Mouse (Mus musculus): ENCODE results near the gene Ezh1. TPM values are rescaled to one million over a fixed set of nuclear protein-coding genes. Genes with fewer than 3 reads are reported as not detected.
"Not testable (repeated sequence)": the region's sequence is repeated elsewhere in the genome, so short reads cannot be mapped to it uniquely, and the experiment has no call there.

The Ezh1 gene
- polyA plus RNA-seq, 1 experiment from 2014 or later: 9.8 TPM

DNA sequence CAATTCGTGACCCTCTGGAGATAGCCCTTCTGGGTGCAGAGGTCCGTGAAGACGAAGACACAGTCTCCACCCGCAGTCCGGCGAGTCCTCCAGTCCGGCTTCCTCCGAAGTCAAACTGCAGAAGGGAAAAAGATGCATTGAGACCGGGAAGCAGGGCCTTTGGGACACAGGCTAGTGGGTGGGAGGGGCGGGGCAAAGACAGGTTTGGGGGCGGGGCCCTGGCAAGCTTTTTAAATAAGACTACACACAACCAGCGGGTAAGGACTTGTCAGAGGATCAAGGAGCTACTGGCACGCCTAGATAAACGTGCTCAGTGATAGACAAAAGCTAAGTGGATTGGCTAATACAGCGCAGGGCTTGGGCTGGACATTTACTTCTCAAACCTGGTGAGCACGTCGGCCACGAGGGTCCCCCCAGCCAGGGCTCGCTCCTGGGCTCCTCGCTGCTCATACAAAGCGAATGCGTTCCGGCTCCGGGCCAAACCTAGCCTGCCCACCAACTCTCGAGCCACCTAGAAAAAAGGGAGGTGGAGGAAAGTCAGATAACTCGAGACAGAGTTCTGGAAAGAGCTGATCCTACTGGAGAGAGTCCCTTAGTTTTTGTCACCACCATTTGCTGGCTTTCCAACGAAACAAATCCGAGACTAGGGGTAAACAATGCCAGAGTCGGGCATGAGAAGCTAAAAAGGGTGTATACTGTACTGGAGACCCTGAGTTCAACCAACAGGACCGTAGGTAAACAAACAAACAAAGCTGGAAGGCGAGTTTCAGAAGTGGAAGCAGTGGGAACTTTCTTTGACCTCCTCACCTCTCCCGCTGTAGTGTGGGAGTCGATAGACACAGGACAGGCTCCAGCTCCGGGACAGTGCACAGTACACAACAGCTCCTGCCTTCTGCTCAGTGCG lies 61.3 kb downstream of the Ezh1 start:
- Histone ChIP-seq H3K4me3 (replicated peaks) (0 out of 2 replicates have a peak overlapping the region, but pooled peaks have one; percentile 3), H3K9me3 (replicated peaks) (no peaks in the 10 kb centered on the region), H3K4me2 (peak overlapping the region; percentile 43), H3K4me1 (replicated peaks) (peaks cover 39% of the 10 kb centered on the region), H3K27me3 (peaks cover 97% of the 10 kb centered on the region), H3K27ac (replicated peaks) (no peak overlapping the region), H3K36me3 (replicated peaks) (0 out of 2 replicates have a peak, but pooled peaks cover 4% of the 10 kb centered on the region), H3K9ac (no peak overlapping the region)
- 0 out of 2 replicates have a peak, but pooled peaks have one; percentile 22 for ATAC-seq (ENCODE audit: insufficient read depth)
- WGBS (ENCODE audit: insufficient replicate concordance): 14% methylated on average over 35 of the region's 35 CpGs

DNA sequence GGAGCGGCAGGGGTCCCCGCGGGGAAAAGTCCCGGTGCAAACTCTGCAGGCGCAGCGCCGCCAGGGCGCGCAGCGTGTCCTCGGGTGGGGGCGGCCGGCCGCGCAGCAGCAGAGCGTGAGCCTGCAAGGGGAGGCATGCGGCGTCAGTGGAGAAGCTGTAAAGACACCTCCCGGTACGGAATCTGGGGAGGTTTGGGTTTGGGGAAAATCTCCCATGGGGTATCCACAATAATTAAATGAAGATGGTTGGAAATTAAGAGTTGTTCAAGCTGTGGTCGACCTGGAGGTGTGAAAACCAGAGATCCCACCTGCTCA lies 62.0 kb downstream of the Ezh1 start:
- H3K4me1 ChIP-seq (replicated peaks): peaks cover 33% of the 10 kb centered on the region
- H3K4me2 ChIP-seq: peak overlapping the region; percentile 39
- H3K4me3 ChIP-seq (replicated peaks): peak overlapping the region; percentile 17; the same call in 1 of the 2 replicates
- H3K27ac ChIP-seq (replicated peaks): no peak overlapping the region
- WGBS (ENCODE audit: insufficient replicate concordance): 10% methylated on average over 21 of the region's 21 CpGs
- no peak for ATAC-seq (ENCODE audit: insufficient read depth)
- 0 out of 2 replicates have a peak, but pooled peaks cover 4% of the 10 kb centered on the region for H3K36me3 ChIP-seq (replicated peaks)
- H3K27me3 ChIP-seq: peaks cover 97% of the 10 kb centered on the region
- H3K9ac ChIP-seq: no peak overlapping the region
- H3K9me3 ChIP-seq (replicated peaks): no peaks in the 10 kb centered on the region

DNA sequence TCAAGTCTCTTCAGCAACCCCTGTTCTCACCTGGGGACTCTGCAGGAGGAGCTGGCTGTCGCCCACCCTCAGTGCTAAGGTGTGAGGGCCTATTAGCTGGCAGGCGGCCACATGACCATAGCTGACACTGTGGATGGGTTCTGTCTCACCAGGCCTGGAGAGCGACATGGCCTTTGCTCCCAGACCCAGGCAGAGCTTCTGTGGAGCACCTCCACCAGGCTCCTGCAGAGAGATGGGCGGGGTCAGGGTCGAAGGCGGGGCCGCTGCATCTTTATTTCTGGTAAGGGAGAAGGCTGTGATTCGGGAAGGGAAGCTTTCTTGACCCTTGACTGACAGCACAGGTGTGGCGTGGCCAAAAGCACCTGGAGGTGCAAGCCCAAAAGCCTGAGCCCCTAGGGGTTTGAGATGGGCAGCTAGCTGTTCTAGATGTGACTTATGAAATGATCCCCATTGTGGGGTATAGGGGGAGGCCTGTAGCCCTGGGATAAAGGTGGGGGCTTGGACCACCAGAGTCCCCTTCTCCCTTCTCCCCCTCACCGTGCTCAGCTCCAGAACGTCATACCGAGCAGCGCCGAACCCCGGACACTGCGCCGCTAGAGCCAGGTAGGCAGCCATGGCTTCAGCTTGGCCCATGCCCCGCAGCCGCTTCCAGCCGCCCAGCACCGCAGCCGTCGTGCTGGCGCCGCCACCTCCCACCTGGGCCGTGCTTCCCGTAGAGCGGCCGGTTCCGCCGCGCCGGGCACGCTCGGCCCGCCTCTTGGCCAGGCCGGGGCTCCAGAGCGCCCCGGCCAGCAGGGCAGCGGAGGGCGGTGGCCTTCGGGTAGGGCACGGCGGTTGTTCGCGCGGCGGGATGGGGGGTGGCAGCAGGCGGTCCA lies 62.5 kb downstream of the Ezh1 start:
- Histone ChIP-seq H3K36me3 (replicated peaks) (0 out of 2 replicates have a peak, but pooled peaks cover 4% of the 10 kb centered on the region), H3K4me3 (replicated peaks) (peak overlapping the region; percentile 17; the same call in 1 of the 2 replicates), H3K4me1 (replicated peaks) (peaks cover 27% of the 10 kb centered on the region), H3K27me3 (peaks cover 97% of the 10 kb centered on the region), H3K9ac (no peak overlapping the region), H3K9me3 (replicated peaks) (no peaks in the 10 kb centered on the region), H3K4me2 (peak overlapping the region; percentile 39), H3K27ac (replicated peaks) (no peak overlapping the region)
- ATAC-seq (ENCODE audit: insufficient read depth): 0 out of 2 replicates have a peak, but pooled peaks have one; percentile 6
- whole genome bisulfite sequencing (ENCODE audit: insufficient replicate concordance): 20% methylated on average over 49 of the region's 49 CpGs

DNA sequence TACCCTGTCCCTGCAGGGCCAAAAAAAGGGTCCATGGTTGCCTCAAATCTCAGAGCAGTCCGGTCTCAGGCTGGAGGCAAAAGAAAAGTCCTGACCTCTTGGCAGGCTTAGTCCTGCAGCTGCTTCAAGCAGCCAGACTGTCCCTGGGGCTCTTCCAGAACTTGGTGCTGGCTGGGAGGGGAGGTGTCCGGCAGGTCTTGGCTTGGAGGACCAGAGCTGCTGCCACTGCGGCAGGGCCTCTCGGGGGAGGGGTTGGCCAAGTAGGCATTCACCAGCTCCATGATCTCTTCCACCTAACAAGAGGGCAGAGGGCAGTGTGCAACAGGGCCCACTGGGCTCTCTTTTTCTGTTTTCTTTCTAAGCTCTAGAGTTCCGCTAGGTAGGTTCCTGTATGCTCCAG lies 63.5 kb downstream of the Ezh1 start:
- no peak for ATAC-seq (ENCODE audit: insufficient read depth)

DNA sequence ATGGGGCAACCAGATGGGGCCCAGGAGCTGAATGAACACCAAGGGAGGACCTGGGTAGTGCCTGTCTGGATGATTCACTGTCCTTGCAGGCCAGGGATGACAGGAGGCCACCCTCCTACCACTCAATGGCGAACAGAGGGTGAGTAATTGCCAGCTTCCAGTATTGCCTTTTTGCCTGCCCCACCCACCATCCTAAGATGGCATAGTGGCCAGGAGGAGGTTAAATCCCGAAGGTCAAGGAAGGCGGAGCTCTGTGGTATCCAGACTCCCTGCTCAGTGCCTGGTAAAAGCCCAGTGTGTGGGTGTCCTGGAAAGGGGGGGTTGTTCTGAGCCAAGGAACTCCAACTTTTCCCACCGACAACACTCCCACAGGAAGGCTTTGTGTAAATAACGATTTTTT lies 64.0 kb downstream of the Ezh1 start:
- ATAC-seq (ENCODE audit: insufficient read depth): no peak
- H3K4me1 ChIP-seq (replicated peaks): peaks cover 21% of the 10 kb centered on the region
- 45% methylated on average over 5 of the region's 5 CpGs for WGBS (ENCODE audit: insufficient replicate concordance)
- H3K27ac ChIP-seq (replicated peaks): no peak overlapping the region
- H3K4me2 ChIP-seq: no peak overlapping the region
- no peaks in the 10 kb centered on the region for H3K9me3 ChIP-seq (replicated peaks)
- no peak overlapping the region for H3K9ac ChIP-seq
- no peak overlapping the region for H3K4me3 ChIP-seq (replicated peaks)
- H3K36me3 ChIP-seq (replicated peaks): 0 out of 2 replicates have a peak, but pooled peaks cover 4% of the 10 kb centered on the region
- H3K27me3 ChIP-seq: peaks cover 97% of the 10 kb centered on the region

More for the DNA sequence above, 63.5 kb downstream of the Ezh1 start:
- Histone ChIP-seq H3K9ac (no peak overlapping the region), H3K4me2 (no peak overlapping the region), H3K36me3 (replicated peaks) (0 out of 2 replicates have a peak, but pooled peaks cover 4% of the 10 kb centered on the region), H3K27ac (replicated peaks) (no peak overlapping the region), H3K27me3 (peaks cover 97% of the 10 kb centered on the region), H3K9me3 (replicated peaks) (no peaks in the 10 kb centered on the region), H3K4me3 (replicated peaks) (no peak overlapping the region), H3K4me1 (replicated peaks) (peaks cover 21% of the 10 kb centered on the region)
- 59% methylated on average over 5 of the region's 5 CpGs for WGBS (ENCODE audit: insufficient replicate concordance)

DNA sequence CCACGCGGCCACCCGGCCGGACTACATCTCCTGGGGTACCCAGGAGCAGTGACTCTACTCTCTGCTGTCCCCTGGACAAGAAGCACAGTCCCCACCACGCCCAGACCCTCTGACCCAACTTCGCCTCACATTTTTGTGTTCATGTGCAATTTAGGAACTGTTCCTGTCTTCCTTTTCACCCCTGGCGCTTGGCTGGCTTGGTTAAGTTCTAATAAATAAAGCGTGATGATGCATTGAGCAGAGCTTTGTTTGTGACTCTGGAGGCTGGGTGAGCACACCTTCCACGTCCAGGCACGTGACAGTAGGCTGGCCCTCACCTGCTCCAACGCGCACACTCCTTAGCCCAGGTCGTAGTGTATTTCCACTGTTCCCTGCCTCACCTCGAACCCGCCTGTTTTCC lies 64.7 kb downstream of the Ezh1 start:
- WGBS (ENCODE audit: insufficient replicate concordance): 70% methylated on average over 15 of the region's 15 CpGs
- H3K36me3 ChIP-seq (replicated peaks): 0 out of 2 replicates have a peak, but pooled peaks cover 4% of the 10 kb centered on the region
- H3K4me2 ChIP-seq: no peak overlapping the region
- no peak overlapping the region for H3K27ac ChIP-seq (replicated peaks)
- peaks cover 96% of the 10 kb centered on the region for H3K27me3 ChIP-seq
- no peak overlapping the region for H3K9ac ChIP-seq
- ATAC-seq (ENCODE audit: insufficient read depth): no peak
- H3K9me3 ChIP-seq (replicated peaks): no peaks in the 10 kb centered on the region
- no peak overlapping the region for H3K4me3 ChIP-seq (replicated peaks)
- peaks cover 21% of the 10 kb centered on the region for H3K4me1 ChIP-seq (replicated peaks)

DNA sequence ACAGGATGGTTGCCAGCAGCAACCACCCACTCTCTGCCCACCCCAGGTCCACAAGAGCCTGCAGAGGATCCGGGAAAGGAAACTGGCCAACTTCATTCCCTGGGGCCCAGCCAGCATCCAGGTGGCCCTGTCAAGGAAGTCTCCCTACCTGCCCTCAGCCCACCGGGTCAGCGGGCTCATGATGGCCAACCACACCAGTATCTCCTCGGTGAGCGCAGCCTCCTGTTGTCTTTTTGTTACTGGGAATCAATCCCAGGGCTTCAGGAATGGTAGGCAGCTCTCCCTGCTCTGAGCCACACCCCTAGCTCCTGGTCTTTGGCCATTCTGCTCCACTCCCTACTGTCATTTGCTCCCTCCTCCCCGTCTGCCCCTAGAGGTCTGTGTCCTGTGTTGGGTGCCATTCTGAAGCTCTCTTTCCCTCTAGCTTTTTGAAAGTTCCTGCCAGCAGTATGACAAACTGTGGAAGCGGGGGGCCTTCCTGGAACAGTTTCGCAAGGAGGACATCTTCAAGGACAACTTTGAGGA lies 65.2 kb downstream of the Ezh1 start:
- not testable (repeated sequence) for H3K4me2 ChIP-seq; H3K9me3 ChIP-seq (replicated peaks); ATAC-seq (ENCODE audit: insufficient read depth); H3K36me3 ChIP-seq (replicated peaks); H3K27ac ChIP-seq (replicated peaks); H3K9ac ChIP-seq; H3K4me3 ChIP-seq (replicated peaks)
- WGBS (ENCODE audit: insufficient replicate concordance): 53% methylated on average over 8 of the region's 8 CpGs
- H3K4me1 ChIP-seq (replicated peaks): peaks cover 22% of the 10 kb centered on the region
- peaks cover 96% of the 10 kb centered on the region for H3K27me3 ChIP-seq

DNA sequence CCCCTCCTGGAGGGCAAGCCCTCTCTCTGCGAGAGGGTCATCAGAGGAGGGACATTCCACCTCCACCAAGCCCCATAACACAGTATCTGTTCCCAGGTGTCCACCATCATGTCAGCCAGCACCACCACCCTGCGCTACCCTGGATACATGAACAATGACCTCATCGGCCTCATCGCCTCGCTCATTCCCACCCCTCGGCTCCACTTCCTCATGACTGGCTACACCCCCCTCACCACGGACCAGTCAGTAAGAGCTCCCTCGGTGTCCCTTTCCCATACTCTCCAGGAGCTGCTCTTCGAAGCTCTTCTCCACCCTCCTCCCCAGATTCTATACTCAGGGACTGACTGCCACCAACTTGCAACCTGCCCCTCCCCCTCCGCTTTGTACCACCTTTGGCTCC lies 66.1 kb downstream of the Ezh1 start:
- H3K9me3 ChIP-seq (replicated peaks); H3K4me2 ChIP-seq; H3K27ac ChIP-seq (replicated peaks); H3K4me3 ChIP-seq (replicated peaks); H3K36me3 ChIP-seq (replicated peaks); H3K9ac ChIP-seq; ATAC-seq (ENCODE audit: insufficient read depth): not testable (repeated sequence)
- Histone ChIP-seq H3K4me1 (replicated peaks) (peaks cover 24% of the 10 kb centered on the region), H3K27me3 (peaks cover 96% of the 10 kb centered on the region)
- 56% methylated on average over 10 of the region's 10 CpGs for WGBS (ENCODE audit: insufficient replicate concordance)

DNA sequence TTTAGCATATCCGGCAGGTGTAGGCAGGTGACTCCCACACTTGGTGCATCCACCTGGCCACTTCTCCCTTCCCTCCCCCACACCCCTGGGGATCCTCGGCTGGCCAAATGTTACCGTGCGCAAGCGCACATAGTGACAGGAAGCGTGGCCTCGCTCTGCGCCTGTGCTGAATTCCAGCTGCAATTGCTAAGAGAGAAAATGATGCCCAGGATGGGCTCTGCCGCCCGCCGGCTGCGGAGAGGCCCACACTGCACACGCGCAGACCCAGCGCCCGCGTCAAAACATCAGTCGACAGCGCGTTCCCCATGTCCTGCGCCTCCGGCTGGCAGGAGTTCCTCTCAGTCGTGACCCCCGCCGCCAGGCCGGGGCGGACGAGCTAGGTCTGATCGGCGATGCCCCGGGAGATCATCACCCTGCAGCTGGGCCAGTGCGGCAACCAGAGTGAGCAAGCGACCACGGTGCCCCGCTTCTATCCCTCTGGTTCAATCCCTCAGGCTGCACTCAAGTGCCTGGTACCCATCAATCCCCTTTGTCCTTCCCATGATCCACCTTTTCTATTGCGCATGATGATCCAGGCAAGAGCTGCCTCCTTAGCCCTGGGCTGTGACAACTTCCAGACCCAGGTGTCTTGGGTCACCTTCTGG lies 70.4 kb downstream of the Ezh1 start, which contains the start of gene Tubg2:
Gene Tubg2, plus strand, starts transcription at position 180 of the 644 bp plus-strand sequence.
- Histone ChIP-seq H3K9ac (no peak within 1 kb of the TSS), H3K9me3 (replicated peaks) (no peaks in the 10 kb centered on the region), H3K27ac (replicated peaks) (no peak within 1 kb of the TSS)

DNA sequence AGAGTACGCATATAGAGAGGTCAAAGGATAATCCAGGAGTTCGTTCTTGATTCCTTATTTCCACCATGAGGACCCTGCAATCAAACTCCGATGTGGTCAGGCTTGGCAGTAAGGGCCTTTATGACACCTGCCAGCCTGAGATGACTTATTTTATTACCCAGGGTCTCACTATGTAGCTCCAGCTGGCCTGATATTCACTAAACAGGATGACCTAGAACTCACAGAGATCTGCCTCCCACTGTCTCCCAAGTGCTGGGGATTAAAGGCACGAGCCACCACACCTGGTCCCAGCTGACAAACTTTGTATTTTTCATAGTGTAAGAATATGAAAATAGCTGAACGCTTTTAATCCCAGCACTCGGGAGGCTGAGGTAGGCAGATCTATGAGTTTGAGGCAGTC lies 71.1 kb downstream of the Ezh1 start:
- 63% methylated on average over 6 of the region's 6 CpGs for WGBS (ENCODE audit: insufficient replicate concordance)
- no peaks in the 10 kb centered on the region for H3K9me3 ChIP-seq (replicated peaks)
- H3K4me3 ChIP-seq (replicated peaks): no peak overlapping the region
- no peaks in the 10 kb centered on the region for H3K36me3 ChIP-seq (replicated peaks)
- H3K4me1 ChIP-seq (replicated peaks): peaks cover 6% of the 10 kb centered on the region; the same call in 1 of the 2 replicates
- no peak overlapping the region for H3K9ac ChIP-seq
- no peak for ATAC-seq (ENCODE audit: insufficient read depth)
- H3K27ac ChIP-seq (replicated peaks): no peak overlapping the region
- no peak overlapping the region for H3K4me2 ChIP-seq
- H3K27me3 ChIP-seq: peaks cover 54% of the 10 kb centered on the region

More for the DNA sequence above, 70.4 kb downstream of the Ezh1 start, which contains the start of gene Tubg2:
- peak within 1 kb of the TSS; percentile 61 for H3K4me2 ChIP-seq
- no peak for ATAC-seq (ENCODE audit: insufficient read depth)
- no peaks in the 10 kb centered on the region for H3K36me3 ChIP-seq (replicated peaks)
- H3K27me3 ChIP-seq: peaks cover 60% of the 10 kb centered on the region
- WGBS (ENCODE audit: insufficient replicate concordance): 3% methylated on average over 36 of the region's 36 CpGs
- peaks cover 6% of the 10 kb centered on the region; the same call in 1 of the 2 replicates for H3K4me1 ChIP-seq (replicated peaks)
- peak within 1 kb of the TSS; percentile 28 for H3K4me3 ChIP-seq (replicated peaks)
